Mouse (Mus musculus) kidney, adult 2 months (tissue): Measurements from ENCODE around the gene Fads2.

Experiments
- CTCF ChIP-seq: fragments of 200-500 bp; conservative IDR thresholded peaks from 2 replicates; pipeline ENCODE4 v1.5.1; 2011; ENCODE audit warnings: low read depth, mild to moderate bottlenecking, control low read depth, low read length, moderate library complexity, mixed read lengths; ENCODE audit not compliant: insufficient read depth, insufficient read length
- POLR2A ChIP-seq: fragments of 200-500 bp; IDR thresholded peaks from one replicate; pipeline ENCODE4 v1.6.1; 2011; ENCODE audit warnings: low read depth, low read length, control low read depth

DNA sequence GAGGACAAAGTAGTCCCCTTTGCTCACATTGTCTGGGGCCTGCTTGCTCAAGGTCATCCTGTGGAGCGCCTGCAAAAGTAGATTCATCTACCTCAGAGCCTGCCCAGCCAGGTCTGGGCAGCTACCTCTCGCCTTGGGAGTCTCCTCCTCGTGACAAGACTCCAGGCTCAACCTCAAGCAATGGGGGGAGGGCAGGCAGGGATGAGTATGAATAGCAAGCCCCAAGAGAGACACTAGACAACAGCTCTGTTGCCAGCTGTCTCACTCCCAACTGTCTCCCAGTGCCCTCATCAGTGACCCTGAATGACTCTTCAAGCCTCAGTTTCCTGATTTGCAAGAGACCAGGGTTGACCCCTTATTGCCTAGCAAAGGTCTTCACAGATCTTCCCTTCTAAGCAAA is 88.2 kb downstream of the Fads2 start:
- TF ChIP-seq POLR2A = no peak
- TF ChIP-seq CTCF = no peak
